Mouse (Mus musculus): ENCODE results near the gene 1810055G02Rik.

The 1810055G02Rik gene

GRCm38 (mm10) chr19:3695006-3695405 is 13.1 kb upstream of the 1810055G02Rik start:
- no peak for DNase-seq (ENCODE audit: low spot score in 2 of 2)

- no peak for DNase-seq (ENCODE audit: low spot score in 2 of 2)
Observed at GRCm38 (mm10) chr19:3695471-3695870, 12.6 kb upstream of the 1810055G02Rik start.

- DNase-seq (ENCODE audit: low spot score in 2 of 2), result no peak
Observed at GRCm38 (mm10) chr19:3695976-3696375, 12.1 kb upstream of the 1810055G02Rik start.

GRCm38 (mm10) chr19:3698035-3698434 is 10.1 kb upstream of the 1810055G02Rik start:
- no peak for DNase-seq (ENCODE audit: low spot score in 2 of 2)

GRCm38 (mm10) chr19:3699508-3700438 is 8.3 kb upstream of the 1810055G02Rik start:
- peak; percentile 56 to 71 for DNase-seq (ENCODE audit: low spot score in 2 of 2)

- DNase-seq (ENCODE audit: low spot score in 2 of 2), result no peak
Observed at GRCm38 (mm10) chr19:3702460-3702859, 5.6 kb upstream of the 1810055G02Rik start.

GRCm38 (mm10) chr19:3706258-3706657 is 1.8 kb upstream of the 1810055G02Rik start:
- no peak for DNase-seq (ENCODE audit: low spot score in 2 of 2)

- no peak for DNase-seq (ENCODE audit: low spot score in 2 of 2)
Observed at GRCm38 (mm10) chr19:3707553-3707952, 540 bp upstream of the 1810055G02Rik start.

- no peak for DNase-seq (ENCODE audit: low spot score in 2 of 2)
Observed at GRCm38 (mm10) chr19:3709013-3709787, 1.1 kb downstream of the 1810055G02Rik start.

- DNase-seq (ENCODE audit: low spot score in 2 of 2), result no peak
Observed at GRCm38 (mm10) chr19:3710436-3710835, 2.3 kb downstream of the 1810055G02Rik start.

- DNase-seq (ENCODE audit: low spot score in 2 of 2), result no peak
Observed at GRCm38 (mm10) chr19:3714381-3714780, 6.3 kb downstream of the 1810055G02Rik start.

- peak; percentile 32 to 64 for DNase-seq (ENCODE audit: low spot score in 2 of 2)
Observed at GRCm38 (mm10) chr19:3718481-3719361, 10.6 kb downstream of the 1810055G02Rik start.

- peak; percentile 19 to 38 for DNase-seq (ENCODE audit: low spot score in 2 of 2)
Observed at GRCm38 (mm10) chr19:3719362-3719891, 11.3 kb downstream of the 1810055G02Rik start.

GRCm38 (mm10) chr19:3723170-3723569 is 15.1 kb downstream of the 1810055G02Rik start:
- no peak for DNase-seq (ENCODE audit: low spot score in 2 of 2)

GRCm38 (mm10) chr19:3723904-3724303 is 15.8 kb downstream of the 1810055G02Rik start:
- peak in 1 of 2 experiments; percentile 57 for DNase-seq (ENCODE audit: low spot score in 2 of 2)

- peak; percentile 28 to 57 for DNase-seq (ENCODE audit: low spot score in 2 of 2)
Observed at GRCm38 (mm10) chr19:3724779-3725178, 16.7 kb downstream of the 1810055G02Rik start.

- DNase-seq (ENCODE audit: low spot score in 2 of 2), result no peak
Observed at GRCm38 (mm10) chr19:3728901-3729300, 20.8 kb downstream of the 1810055G02Rik start.

GRCm38 (mm10) chr19:3730781-3731646 is 22.9 kb downstream of the 1810055G02Rik start:
- no peak for DNase-seq (ENCODE audit: low spot score in 2 of 2)

GRCm38 (mm10) chr19:3736001-3736400 is 27.9 kb downstream of the 1810055G02Rik start:
- no peak for DNase-seq (ENCODE audit: low spot score in 2 of 2)

GRCm38 (mm10) chr19:3739650-3740049 is 31.6 kb downstream of the 1810055G02Rik start:
- DNase-seq (ENCODE audit: low spot score in 2 of 2), result no peak
